Mouse (Mus musculus): ENCODE results near the gene Atp5s. TPM values are rescaled to one million over a fixed set of nuclear protein-coding genes. Genes with fewer than 3 reads are reported as not detected.

Atp5s gene
- 38.9 and 42.6 TPM in 2 replicates for polyA plus RNA-seq (2015; fragmentation: Nextera tagmentation; extraction: Ambion mirVana)

DNA sequence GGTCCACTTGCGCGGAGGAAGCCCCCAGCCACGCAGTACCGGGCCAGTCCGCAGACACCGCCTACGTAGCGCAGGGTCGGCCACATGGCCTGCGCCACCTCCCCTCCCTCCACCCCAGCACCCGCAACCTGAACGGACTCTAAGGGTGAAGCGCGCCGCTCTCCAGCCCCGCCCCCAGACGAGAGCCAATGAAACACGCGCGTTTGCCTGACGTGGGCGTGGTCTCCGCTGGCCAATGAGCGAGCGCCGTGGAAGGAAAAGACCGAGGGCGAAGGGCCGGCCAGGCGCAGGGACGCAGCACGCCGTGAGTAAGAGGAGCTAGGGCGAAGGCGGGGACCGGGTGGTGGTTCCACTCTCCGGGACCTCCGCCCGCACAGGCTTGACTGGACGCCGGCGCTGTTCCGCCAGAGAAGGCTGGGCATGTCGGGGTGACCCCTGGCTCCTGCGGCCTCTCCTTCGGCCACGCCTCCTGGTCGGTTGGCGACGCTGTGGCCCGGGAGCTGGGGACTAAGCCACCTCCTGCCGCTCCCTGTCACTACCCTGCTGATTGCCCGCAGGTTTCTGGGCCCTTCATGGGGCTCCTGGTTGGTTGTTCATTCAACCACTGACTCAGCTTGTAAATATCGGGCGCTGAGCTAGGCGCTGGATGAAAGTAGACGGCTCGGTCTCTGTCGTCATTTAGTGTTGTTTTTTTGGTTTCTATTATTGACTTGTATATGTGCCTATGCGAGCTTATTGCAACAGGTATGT lies at the start of gene Atp5s, which contains the start of gene L2hgdh:
Gene Atp5s (plus strand): TSS at position 240 of the 750 bp plus-strand sequence.
Gene L2hgdh (minus strand): TSS at position 163 of the 750 bp plus-strand sequence.
- Histone ChIP-seq H3K4me1 (ENCODE audit: control insufficient read depth, insufficient read depth, low read depth, low read length) (peaks cover 12% of the 10 kb centered on the region), H3K36me3 (ENCODE audit: control insufficient read depth, insufficient read depth, low read length) (peaks cover 7% of the 10 kb centered on the region), H3K27me3 (replicated peaks; ENCODE audit: control insufficient read depth, insufficient read depth, low read length) (no peaks in the 10 kb centered on the region), H3K27ac (ENCODE audit: low read depth, low read length) (peak within 1 kb of the TSS; percentile 86), H3K4me2 (ENCODE audit: low read length) (peak within 1 kb of the TSS; percentile 85), H3K4me3 (ENCODE audit: low read length) (peak within 1 kb of the TSS; percentile 91), H3K9ac (ENCODE audit: low read depth, low read length) (peak within 1 kb of the TSS; percentile 86), H3K9me3 (ENCODE audit: control insufficient read depth, low read length) (no peaks in the 10 kb centered on the region)
- WGBS: under 1% methylated on average over 51 of the region's 60 CpGs
- ATAC-seq: peak; percentile 97

- ATAC-seq: no peak
- 88% methylated on average over 4 of the region's 4 CpGs for WGBS
Observed at GRCm38 (mm10) chr12:69676157-69676556, 48.6 kb upstream of the Atp5s start.

DNA sequence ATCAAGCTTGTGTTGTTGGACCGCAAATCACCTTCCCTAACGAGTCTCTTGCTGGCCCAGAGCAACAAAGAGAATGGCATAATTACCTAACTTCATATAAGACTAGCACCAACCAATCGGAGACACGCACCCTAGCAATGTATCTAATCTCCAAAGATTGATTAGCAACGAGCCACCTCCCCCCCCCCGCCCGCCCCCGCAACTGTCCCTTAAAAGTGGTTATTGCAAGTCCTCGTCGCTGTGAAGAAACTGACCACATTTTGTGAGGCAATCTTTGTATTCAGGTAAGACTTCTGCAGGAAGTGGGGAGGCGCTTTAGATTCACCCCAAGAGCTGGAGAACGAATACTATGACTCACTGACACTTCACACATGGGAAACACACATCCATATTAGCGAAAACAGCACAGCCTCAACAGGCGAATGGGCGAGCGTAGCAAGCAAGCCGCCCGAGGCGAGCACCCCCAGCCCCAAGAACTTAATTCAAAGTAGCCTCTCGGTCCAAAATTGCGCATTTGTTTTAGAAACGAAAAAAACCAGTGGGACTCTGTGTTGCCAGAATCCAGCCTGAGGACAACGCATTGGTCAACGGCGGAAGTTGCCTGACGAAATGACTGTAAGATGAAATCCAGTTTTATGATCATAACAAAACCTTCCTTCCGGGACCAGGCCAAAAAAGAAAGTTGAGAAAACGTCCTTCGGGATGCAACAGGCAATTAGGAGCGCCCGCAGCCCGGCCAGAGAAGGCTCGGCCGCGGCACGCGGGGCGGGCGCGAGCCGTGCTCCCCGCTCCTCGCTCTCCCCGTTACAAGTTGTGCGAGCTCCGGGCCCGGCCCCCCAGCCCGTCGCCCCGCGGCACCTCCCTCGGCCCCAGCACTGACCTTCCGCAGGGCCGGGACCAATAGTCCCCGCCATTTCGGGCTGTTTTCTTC lies 43.9 kb upstream of the Atp5s start:
- H3K36me3 ChIP-seq (ENCODE audit: control insufficient read depth, insufficient read depth, low read length): no peaks in the 10 kb centered on the region
- peak; percentile 54 for ATAC-seq

More at GRCm38 (mm10) chr12:69676157-69676556, 48.6 kb upstream of the Atp5s start:
- H3K27me3 ChIP-seq (replicated peaks; ENCODE audit: control insufficient read depth, insufficient read depth, low read length): no peaks in the 10 kb centered on the region
- H3K9me3 ChIP-seq (ENCODE audit: control insufficient read depth, low read length): no peaks in the 10 kb centered on the region
- H3K36me3 ChIP-seq (ENCODE audit: control insufficient read depth, insufficient read depth, low read length): no peaks in the 10 kb centered on the region
- H3K27ac ChIP-seq (ENCODE audit: low read depth, low read length): no peak overlapping the region
- no peak overlapping the region for H3K9ac ChIP-seq (ENCODE audit: low read depth, low read length)
- no peak overlapping the region for H3K4me3 ChIP-seq (ENCODE audit: low read length)
- H3K4me1 ChIP-seq (ENCODE audit: control insufficient read depth, insufficient read depth, low read depth, low read length): peaks cover 6% of the 10 kb centered on the region
- no peak overlapping the region for H3K4me2 ChIP-seq (ENCODE audit: low read length)

GRCm38 (mm10) chr12:69681566-69682061 lies 43.1 kb upstream of the Atp5s start, which contains the start of gene Sos2:
Gene Sos2, minus strand, starts transcription at chr12:69681852.
- H3K4me1 ChIP-seq (ENCODE audit: control insufficient read depth, insufficient read depth, low read depth, low read length): peaks cover 15% of the 10 kb centered on the region
- no peaks in the 10 kb centered on the region for H3K9me3 ChIP-seq (ENCODE audit: control insufficient read depth, low read length)
- H3K27ac ChIP-seq (ENCODE audit: low read depth, low read length): peak within 1 kb of the TSS; percentile 99
- WGBS: 0% methylated on average over 22 of the region's 85 CpGs
- peak within 1 kb of the TSS; percentile 62 for H3K4me2 ChIP-seq (ENCODE audit: low read length)
- H3K9ac ChIP-seq (ENCODE audit: low read depth, low read length): peak within 1 kb of the TSS; percentile 97
- peak; percentile 87 for ATAC-seq
- no peaks in the 10 kb centered on the region for H3K27me3 ChIP-seq (replicated peaks; ENCODE audit: control insufficient read depth, insufficient read depth, low read length)
- H3K4me3 ChIP-seq (ENCODE audit: low read length): peak within 1 kb of the TSS; percentile 84
- H3K36me3 ChIP-seq (ENCODE audit: control insufficient read depth, insufficient read depth, low read length): no peaks in the 10 kb centered on the region

More for the DNA sequence above, 43.9 kb upstream of the Atp5s start:
- Histone ChIP-seq H3K9me3 (ENCODE audit: control insufficient read depth, low read length) (no peaks in the 10 kb centered on the region), H3K27me3 (replicated peaks; ENCODE audit: control insufficient read depth, insufficient read depth, low read length) (no peaks in the 10 kb centered on the region), H3K4me2 (ENCODE audit: low read length) (peak overlapping the region; percentile 62), H3K4me1 (ENCODE audit: control insufficient read depth, insufficient read depth, low read depth, low read length) (peaks cover 15% of the 10 kb centered on the region), H3K9ac (ENCODE audit: low read depth, low read length) (peak overlapping the region; percentile 97), H3K27ac (ENCODE audit: low read depth, low read length) (peak overlapping the region; percentile 99), H3K4me3 (ENCODE audit: low read length) (peak overlapping the region; percentile 84)
- under 1% methylated on average over 56 of the region's 56 CpGs for WGBS

GRCm38 (mm10) chr12:69682065-69682787 lies 42.5 kb upstream of the Atp5s start:
- peaks cover 15% of the 10 kb centered on the region for H3K4me1 ChIP-seq (ENCODE audit: control insufficient read depth, insufficient read depth, low read depth, low read length)
- no peaks in the 10 kb centered on the region for H3K27me3 ChIP-seq (replicated peaks; ENCODE audit: control insufficient read depth, insufficient read depth, low read length)
- H3K4me3 ChIP-seq (ENCODE audit: low read length): peak overlapping the region; percentile 84
- WGBS: 2% methylated on average over 27 of the region's 54 CpGs
- no peaks in the 10 kb centered on the region for H3K9me3 ChIP-seq (ENCODE audit: control insufficient read depth, low read length)
- peak overlapping the region; percentile 97 for H3K9ac ChIP-seq (ENCODE audit: low read depth, low read length)
- peak overlapping the region; percentile 62 for H3K4me2 ChIP-seq (ENCODE audit: low read length)
- H3K36me3 ChIP-seq (ENCODE audit: control insufficient read depth, insufficient read depth, low read length): no peaks in the 10 kb centered on the region
- ATAC-seq: peak; percentile 91
- peak overlapping the region; percentile 99 for H3K27ac ChIP-seq (ENCODE audit: low read depth, low read length)

DNA sequence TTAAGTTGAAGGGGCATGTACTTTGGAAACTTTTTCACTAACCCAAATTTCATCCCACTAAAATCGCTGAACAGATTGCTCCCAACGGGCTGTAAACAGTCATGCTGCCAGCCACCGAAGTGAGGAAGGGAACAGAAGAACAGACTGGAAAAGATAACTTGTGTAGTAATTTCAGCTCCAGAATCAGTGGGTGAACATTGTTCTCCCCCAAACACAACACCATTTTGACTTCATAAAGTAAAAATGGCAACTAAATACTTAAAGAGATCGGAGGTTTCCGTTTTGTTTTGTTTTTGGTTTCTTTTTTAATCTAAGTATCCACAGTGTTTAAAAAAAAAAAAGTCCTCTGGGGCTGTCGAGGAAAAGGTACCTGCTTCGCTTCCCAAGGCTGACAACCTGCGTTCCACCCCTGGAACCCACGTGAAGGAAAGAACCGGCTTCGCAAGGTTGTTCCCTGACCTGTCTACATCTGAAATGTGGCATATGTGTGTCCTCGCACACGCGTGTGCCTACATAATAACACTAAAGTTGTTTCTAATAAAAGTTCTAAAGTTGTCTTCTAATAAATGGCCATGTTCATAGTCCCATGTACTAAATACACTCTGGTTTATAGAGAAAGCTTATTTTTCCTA lies 41.8 kb upstream of the Atp5s start:
- Histone ChIP-seq H3K9ac (ENCODE audit: low read depth, low read length) (no peak overlapping the region), H3K4me1 (ENCODE audit: control insufficient read depth, insufficient read depth, low read depth, low read length) (peaks cover 15% of the 10 kb centered on the region), H3K4me3 (ENCODE audit: low read length) (no peak overlapping the region), H3K27me3 (replicated peaks; ENCODE audit: control insufficient read depth, insufficient read depth, low read length) (no peaks in the 10 kb centered on the region), H3K9me3 (ENCODE audit: control insufficient read depth, low read length) (no peaks in the 10 kb centered on the region), H3K27ac (ENCODE audit: low read depth, low read length) (no peak overlapping the region), H3K4me2 (ENCODE audit: low read length) (peak overlapping the region; percentile 28), H3K36me3 (ENCODE audit: control insufficient read depth, insufficient read depth, low read length) (no peaks in the 10 kb centered on the region)
- no peak for ATAC-seq
- WGBS: 51% methylated on average over 14 of the region's 14 CpGs

DNA sequence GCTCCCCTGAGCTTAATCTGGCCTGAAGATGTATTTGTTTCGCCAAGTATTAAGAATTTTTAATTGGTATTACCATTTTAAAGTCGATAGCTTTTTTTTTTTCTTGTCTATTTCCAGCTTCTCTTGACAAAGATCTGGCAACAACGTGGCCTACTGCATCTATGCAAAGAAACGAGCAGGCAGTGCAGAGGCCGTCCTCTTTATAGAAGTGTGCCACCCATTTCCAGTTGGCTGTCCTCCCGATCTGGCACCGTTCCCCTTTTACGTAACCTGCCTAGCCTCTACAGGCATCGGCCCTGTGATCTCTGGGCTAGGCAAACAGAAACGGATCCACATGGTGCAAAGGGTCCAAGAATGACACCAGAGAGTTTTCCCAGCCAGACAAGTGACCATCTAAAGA lies 41.2 kb upstream of the Atp5s start:
- H3K9me3 ChIP-seq (ENCODE audit: control insufficient read depth, low read length): no peaks in the 10 kb centered on the region
- WGBS: 35% methylated on average over 10 of the region's 10 CpGs

DNA sequence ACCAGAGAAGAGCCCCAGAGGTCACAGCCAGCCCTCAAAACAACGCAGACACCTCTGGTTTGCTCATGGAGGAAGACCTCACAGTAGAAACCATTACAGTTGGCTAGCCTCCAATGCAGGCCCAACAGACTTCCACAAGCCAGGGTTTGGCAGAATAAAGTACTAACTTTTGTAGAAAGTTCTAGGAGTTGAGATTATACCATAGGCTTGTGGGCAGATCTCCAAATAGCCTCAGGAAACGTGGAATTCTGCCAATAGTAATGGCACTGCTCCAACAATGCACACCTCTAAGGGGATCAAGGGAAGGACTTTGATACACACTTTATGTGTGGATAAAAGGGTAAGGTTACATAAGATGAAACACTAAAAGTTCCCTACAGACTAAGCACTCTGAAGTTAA lies 36.4 kb upstream of the Atp5s start:
- Histone ChIP-seq H3K4me1 (ENCODE audit: control insufficient read depth, insufficient read depth, low read depth, low read length) (peaks cover under 1% of the 10 kb centered on the region; the same call in 1 of the 2 replicates), H3K9me3 (ENCODE audit: control insufficient read depth, low read length) (no peaks in the 10 kb centered on the region), H3K27me3 (replicated peaks; ENCODE audit: control insufficient read depth, insufficient read depth, low read length) (no peaks in the 10 kb centered on the region), H3K4me2 (ENCODE audit: low read length) (no peak overlapping the region), H3K9ac (ENCODE audit: low read depth, low read length) (no peak overlapping the region), H3K36me3 (ENCODE audit: control insufficient read depth, insufficient read depth, low read length) (no peaks in the 10 kb centered on the region), H3K27ac (ENCODE audit: low read depth, low read length) (no peak overlapping the region), H3K4me3 (ENCODE audit: low read length) (no peak overlapping the region)
- WGBS: 41% methylated on average over 2 of the region's 2 CpGs
- no peak for ATAC-seq

More for the DNA sequence above, 41.2 kb upstream of the Atp5s start:
- H3K27ac ChIP-seq (ENCODE audit: low read depth, low read length): no peak overlapping the region
- no peaks in the 10 kb centered on the region for H3K36me3 ChIP-seq (ENCODE audit: control insufficient read depth, insufficient read depth, low read length)
- H3K4me3 ChIP-seq (ENCODE audit: low read length): no peak overlapping the region
- peaks cover 15% of the 10 kb centered on the region for H3K4me1 ChIP-seq (ENCODE audit: control insufficient read depth, insufficient read depth, low read depth, low read length)
- H3K9ac ChIP-seq (ENCODE audit: low read depth, low read length): no peak overlapping the region
- H3K4me2 ChIP-seq (ENCODE audit: low read length): 0 out of 2 replicates have a peak overlapping the region, but pooled peaks have one; percentile 21
- H3K27me3 ChIP-seq (replicated peaks; ENCODE audit: control insufficient read depth, insufficient read depth, low read length): no peaks in the 10 kb centered on the region
- ATAC-seq: no peak

Measured in hindbrain, embryonic 16.5 days (tissue).